Mouse (Mus musculus) megakaryocyte, embryonic 14.5 days (primary cell): ENCODE measurements around the gene Gm6169.

Source experiments
- FLI1 ChIP-seq: IDR thresholded peaks from 2 replicates; pipeline ENCODE4 v1.6.1; 2012; ENCODE audit warnings: low read length, inconsistent platforms, mixed read lengths
- GATA1 ChIP-seq: IDR thresholded peaks from 3 replicates; pipeline ENCODE4 v1.6.1; 2012; ENCODE audit warnings: mixed read lengths, low read length, inconsistent platforms, borderline replicate concordance

GRCm38 (mm10) chr13:97071626-97072241 is 27.3 kb downstream of the Gm6169 start:
- TF ChIP-seq GATA1: no peak
- no peak for TF ChIP-seq FLI1
